In the genomic region with DNA sequence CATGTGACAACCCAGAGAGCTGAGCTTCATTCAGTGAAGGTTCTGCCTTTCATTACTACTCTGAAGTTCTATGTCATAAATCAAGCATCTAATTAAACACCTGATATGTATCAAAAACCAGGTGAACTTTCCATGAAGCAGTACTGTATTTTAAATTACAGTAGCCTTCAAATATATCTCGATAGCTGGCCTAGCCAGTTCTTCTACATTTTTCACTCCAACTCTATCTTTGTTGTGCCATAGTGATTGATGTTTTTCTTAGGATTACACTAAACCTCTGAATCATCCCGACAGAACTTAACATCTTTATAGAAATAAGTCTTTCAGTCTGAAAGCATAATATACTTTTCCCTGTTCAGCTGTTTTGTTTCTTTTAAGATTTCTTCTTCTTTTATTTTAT, we compare ENCODE assay signal across 17 mouse cellular contexts.
"Had no signal": no experiment of that assay in that cellular context is flagged by ENCODE, and none has a peak within 500 bp of the region (broad histone marks: within the 10 kb centered on the region; RNA-seq: fewer than 3 reads in every experiment).

No protein-coding gene starts in this region.

- H3K9ac ChIP-seq: liver, embryonic 15.5 days; liver, postnatal 0 days; lung, embryonic 15.5 days; midbrain, embryonic 13.5 days; midbrain, embryonic 15.5 days; neural tube, embryonic 12.5 days had no signal

- DNase-seq: liver, postnatal 0 days; lung, adult 2 months; lung, postnatal 14 days; lung, postnatal 36 days; right cerebral cortex, postnatal 14 days; thymus, adult 2 months; thymus, postnatal 25 days; thymus, postnatal 4 days had no signal

- H3K4me2 ChIP-seq: liver, embryonic 15.5 days; lung, embryonic 15.5 days; midbrain, embryonic 11.5 days; midbrain, embryonic 13.5 days; midbrain, embryonic 15.5 days; neural tube, embryonic 12.5 days had no signal

- H3K4me1 ChIP-seq: neural tube, embryonic 12.5 days had no signal

- H3K4me3 ChIP-seq: liver, embryonic 15.5 days; lung, embryonic 15.5 days; megakaryocyte, embryonic 14.5 days; midbrain, embryonic 13.5 days; midbrain, embryonic 15.5 days; neural tube, embryonic 12.5 days had no signal

- H3K27me3 ChIP-seq: liver, embryonic 15.5 days; lung, embryonic 15.5 days; megakaryocyte, embryonic 14.5 days; midbrain, embryonic 15.5 days; neural tube, embryonic 12.5 days had no signal

- H3K36me3 ChIP-seq: liver, embryonic 15.5 days; lung, embryonic 15.5 days; midbrain, embryonic 13.5 days; midbrain, embryonic 15.5 days; neural tube, embryonic 12.5 days had no signal

- ATAC-seq: liver, postnatal 0 days; lung, postnatal 0 days; midbrain, embryonic 13.5 days; midbrain, embryonic 15.5 days had no signal

- H3K9me3 ChIP-seq: liver, embryonic 15.5 days; lung, embryonic 15.5 days; megakaryocyte, embryonic 14.5 days; midbrain, embryonic 13.5 days; midbrain, embryonic 15.5 days; neural tube, embryonic 12.5 days had no signal

- H3K27ac ChIP-seq: liver, embryonic 15.5 days; lung, embryonic 15.5 days; macrophage; midbrain, embryonic 13.5 days; midbrain, embryonic 15.5 days; neural tube, embryonic 12.5 days had no signal
